Mouse (Mus musculus) CH12.LX (cell line): ENCODE measurements around the gene Prepl. TPM values are rescaled to one million over a fixed set of nuclear protein-coding genes. Genes with fewer than 3 reads are reported as not detected.

Source experiments
- DNase-seq: peaks from one replicate; pipeline ENCODE4 v3.0.0-alpha.2; 2013; ENCODE audit errors: extremely low read depth
- H3K27ac ChIP-seq: 2 replicates; pipeline ENCODE4 v1.5.1; 2012; ENCODE audit warnings: low read depth, mild to moderate bottlenecking, control low read depth, moderate library complexity; ENCODE audit not compliant: insufficient read depth
- H3K27me3 ChIP-seq: replicated peaks from 2 replicates; pipeline ENCODE3; 2012; ENCODE audit warnings: inconsistent platforms
- H3K36me3 ChIP-seq, 2 experiments: replicated peaks in 1 of 2; 2 replicates each; pipeline versions ENCODE3 to v1.6.1; 2012; ENCODE audit warnings: inconsistent platforms in 1 of 2, low read length in 1 of 2, mild to moderate bottlenecking in 1 of 2, mixed read lengths in 1 of 2, moderate library complexity in 1 of 2; ENCODE audit not compliant: control insufficient read depth in 1 of 2, insufficient read depth in 1 of 2
- H3K4me1 ChIP-seq, 2 experiments: 2 replicates each; pipeline ENCODE4 v1.6.1; 2012; ENCODE audit warnings: inconsistent platforms in 1 of 2, moderate library complexity in 1 of 2; ENCODE audit not compliant: insufficient read depth in 2 of 2, control insufficient read depth in 1 of 2
- H3K4me2 ChIP-seq: 2 replicates; pipeline ENCODE4 v1.6.1; 2012; ENCODE audit warnings: low read depth, mild to moderate bottlenecking, control low read depth; ENCODE audit not compliant: poor library complexity, insufficient read depth, severe bottlenecking
- H3K4me3 ChIP-seq, 3 experiments: fragments of 150-350 bp in 1 of 3; sonication (generic) in 1 of 3; replicated peaks in 1 of 3; 2 replicates each; pipeline versions ENCODE3 to v1.5.1; 2011 to 2012; ENCODE audit warnings: low read depth in 2 of 3, low read length in 2 of 3, mild to moderate bottlenecking in 2 of 3, moderate library complexity in 2 of 3, control low read depth in 1 of 3, improper control_type of control experiment in 1 of 3, inconsistent platforms in 1 of 3, mixed read lengths in 1 of 3; ENCODE audit not compliant: poor library complexity in 1 of 3
- H3K79me2 ChIP-seq: replicated peaks from 2 replicates; pipeline ENCODE4 v1.6.1; 2012; ENCODE audit warnings: mild to moderate bottlenecking, moderate library complexity; ENCODE audit not compliant: control insufficient read depth, poor library complexity, insufficient read depth, severe bottlenecking; ENCODE audit errors: extremely low read depth
- H3K9ac ChIP-seq: 2 replicates; pipeline ENCODE4 v1.6.1; 2012; ENCODE audit warnings: low read depth, mild to moderate bottlenecking, control low read depth, moderate library complexity; ENCODE audit not compliant: insufficient read depth
- H3K9me3 ChIP-seq: replicated peaks from 2 replicates; pipeline ENCODE3; 2012; ENCODE audit warnings: low read length, inconsistent platforms, mixed read lengths
- CHD1 ChIP-seq: IDR thresholded peaks from 2 replicates; pipeline ENCODE4 v1.6.1; 2012; ENCODE audit warnings: low read depth, low read length, improper control_type of control experiment, inconsistent platforms
- CHD2 ChIP-seq: IDR thresholded peaks from 2 replicates; pipeline ENCODE4 v1.6.1; 2011; ENCODE audit warnings: low read length, improper control_type of control experiment
- CTCF ChIP-seq, 2 experiments: IDR thresholded peaks in 1 of 2; conservative IDR thresholded peaks in 1 of 2; 2 replicates each; pipeline ENCODE4 v1.5.1; 2011 to 2012; ENCODE audit warnings: low read depth in 2 of 2, low read length in 2 of 2, improper control_type of control experiment in 1 of 2, inconsistent platforms in 1 of 2, mild to moderate bottlenecking in 1 of 2, moderate library complexity in 1 of 2
- ELF1 ChIP-seq: IDR thresholded peaks from 2 replicates; pipeline ENCODE4 v1.6.1; 2014; ENCODE audit warnings: low read depth, mild to moderate bottlenecking, inconsistent platforms, low read length, improper control_type of control experiment
- HCFC1 ChIP-seq: IDR thresholded peaks from 2 replicates; pipeline ENCODE4 v1.6.1; 2012; ENCODE audit warnings: low read depth, mild to moderate bottlenecking, inconsistent platforms, low read length, improper control_type of control experiment
- MAFK ChIP-seq: IDR thresholded peaks from 2 replicates; pipeline ENCODE4 v1.6.1; 2011; ENCODE audit warnings: low read length, improper control_type of control experiment; ENCODE audit not compliant: insufficient replicate concordance
- MAX ChIP-seq: IDR thresholded peaks from 2 replicates; pipeline ENCODE4 v1.6.1; 2011; ENCODE audit warnings: low read length, improper control_type of control experiment
- MEF2A ChIP-seq: IDR thresholded peaks from 2 replicates; pipeline ENCODE4 v1.6.1; 2014; ENCODE audit warnings: low read depth, mild to moderate bottlenecking, inconsistent platforms, low read length, improper control_type of control experiment, borderline replicate concordance
- NELFE ChIP-seq: IDR thresholded peaks from 2 replicates; pipeline ENCODE4 v1.6.1; 2011; ENCODE audit warnings: low read depth, low read length, improper control_type of control experiment
- PAX5 ChIP-seq: IDR thresholded peaks from 2 replicates; pipeline ENCODE4 v1.6.1; 2012; ENCODE audit warnings: low read length, inconsistent platforms, mixed read lengths
- POLR2A ChIP-seq: IDR thresholded peaks from 2 replicates; pipeline ENCODE4 v1.6.1; 2011; ENCODE audit warnings: low read depth, mild to moderate bottlenecking, improper control_type of control experiment, low read length
- POLR2AphosphoS2 ChIP-seq: IDR thresholded peaks from 2 replicates; pipeline ENCODE4 v1.6.1; 2011; ENCODE audit warnings: low read depth, low read length, improper control_type of control experiment
- TCF12 ChIP-seq: IDR thresholded peaks from 2 replicates; pipeline ENCODE4 v1.6.1; 2014; ENCODE audit warnings: low read depth, mild to moderate bottlenecking, inconsistent platforms, low read length, improper control_type of control experiment
- USF1 ChIP-seq: IDR thresholded peaks from 2 replicates; pipeline ENCODE4 v1.6.1; 2014; ENCODE audit warnings: low read depth, mild to moderate bottlenecking, inconsistent platforms, low read length, improper control_type of control experiment
- ZC3H11A ChIP-seq: IDR thresholded peaks from 2 replicates; pipeline ENCODE4 v1.6.1; 2012; ENCODE audit warnings: low read depth, mild to moderate bottlenecking, inconsistent platforms, low read length, improper control_type of control experiment
- ZKSCAN1 ChIP-seq: IDR thresholded peaks from 2 replicates; pipeline ENCODE4 v1.6.1; 2012; ENCODE audit warnings: low read depth, inconsistent platforms, low read length, improper control_type of control experiment, borderline replicate concordance
- ZMIZ1 ChIP-seq: IDR thresholded peaks from 2 replicates; pipeline ENCODE4 v1.6.1; 2012; ENCODE audit warnings: low read depth, mild to moderate bottlenecking, inconsistent platforms, low read length, improper control_type of control experiment
- ZNF384 ChIP-seq: IDR thresholded peaks from 2 replicates; pipeline ENCODE4 v1.6.1; 2012; ENCODE audit warnings: low read depth, low read length, improper control_type of control experiment, inconsistent platforms
- dilution Hi-C: fragments of 300-500 bp; cut with MboI; formaldehyde crosslinking; loops from 2 replicates; pipeline ENCODE4 v1.14.3; 2020; ENCODE audit warnings: low sequenced_read_pairs; ENCODE audit not compliant: extremely low pct_unique_long_range_greater_than_20kb, extremely low pct_ligation_motif_present
- in situ Hi-C: fragments of 300-500 bp; cut with MboI; formaldehyde crosslinking; loops from 3 replicates; pipeline ENCODE4 v1.14.3; 2019; ENCODE audit warnings: low sequenced_read_pairs, low pct_ligation_motif_present, low pct_unique_long_range_greater_than_20kb, mixed read lengths
- polyA plus RNA-seq: library from polyadenylated mRNA; unstranded; fragments of >175 nt; gene quantifications from 2 replicates; pipeline ENCODE4 v1.2.1, GENCODE M21; 2012; ENCODE audit warnings: low read depth; ENCODE audit not compliant: insufficient read length
- total RNA-seq, 2 experiments: library from RNA; depleted of rRNA; stranded (reverse); fragments of 300-350 nt in 1 of 2; fragments of >200 nt in 1 of 2; gene quantifications; 2 replicates each; pipeline ENCODE4 v1.2.3; 2012 to 2014

Prepl gene
- total and polyA plus RNA-seq, 3 experiments = 7.0 to 22.9 (median 8.5) TPM

DNA sequence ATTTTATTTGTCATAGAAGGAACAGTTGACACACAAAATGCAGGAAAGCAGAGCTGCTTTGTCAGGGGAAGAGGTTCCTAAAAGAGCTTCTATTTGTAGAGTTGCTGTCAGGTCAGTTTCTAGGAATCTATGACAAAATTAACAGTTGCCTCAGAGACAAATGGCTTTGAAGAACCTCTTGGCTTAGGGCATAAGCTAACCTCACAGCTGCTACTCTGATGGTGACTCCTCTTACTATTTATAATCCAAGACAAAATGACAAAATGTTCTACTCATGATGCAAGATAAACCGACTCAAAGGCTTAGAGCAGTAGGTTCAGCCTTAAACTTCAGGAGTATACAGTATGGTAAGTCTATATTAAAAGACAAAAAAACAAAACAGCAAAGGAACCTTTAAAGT is 3.5 kb downstream of the Prepl start:
- in situ Hi-C loops = no loop called here
- dilution Hi-C loops = no loop called here

DNA sequence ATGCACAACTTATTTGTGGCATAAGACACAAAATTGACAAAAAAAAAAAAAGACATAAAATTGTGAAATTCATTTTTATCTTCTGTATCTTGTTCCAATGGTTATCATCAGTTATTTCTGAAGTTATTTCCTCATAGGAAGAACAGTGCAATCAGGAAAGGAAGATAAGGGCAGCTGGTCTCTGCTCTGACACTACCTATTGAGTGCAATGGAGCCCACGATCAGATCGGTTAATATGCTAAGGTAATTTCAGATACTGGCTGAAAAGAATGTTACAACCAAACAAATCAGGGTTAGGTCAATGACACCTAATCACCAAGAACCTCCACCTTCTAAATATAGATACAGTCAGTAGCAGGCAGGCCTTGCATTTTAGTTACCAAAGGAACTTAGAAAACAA is 4.7 kb downstream of the Prepl start:
- Histone ChIP-seq H3K27ac (no peak overlapping the region), H3K4me1 (peaks cover 3 to 19% of the 10 kb centered on the region in 2 experiments; a peak in 3 of 4 replicates), H3K9ac (no peak overlapping the region), H3K27me3 (no peaks in the 10 kb centered on the region), H3K36me3 (peaks cover 8 to 19% of the 10 kb centered on the region in 2 experiments), H3K79me2 (no peaks in the 10 kb centered on the region), H3K9me3 (no peaks in the 10 kb centered on the region), H3K4me3 (no peak overlapping the region), H3K4me2 (no peak overlapping the region)
- dilution Hi-C loops (no loop called here), in situ Hi-C loops (no loop called here)
- no peak for DNase-seq
- TF ChIP-seq PAX5 (no peak), ZKSCAN1 (no peak), CTCF (conservative IDR thresholded peaks at IDR 0.05 in 1 of 2, IDR thresholded peaks at IDR 0.05 in 1 of 2; ENCODE audit: low read depth in 2 of 2, low read length in 2 of 2) (no peak)

More for the DNA sequence above, 3.5 kb downstream of the Prepl start:
- TF ChIP-seq PAX5 (no peak), MAFK (no peak), HCFC1 (no peak), MAX (no peak), TCF12 (no peak), POLR2AphosphoS2 (no peak), CHD1 (no peak), POLR2A (no peak), ZC3H11A (no peak), CHD2 (no peak), ZMIZ1 (no peak), ZNF384 (no peak), ELF1 (no peak), CTCF (conservative IDR thresholded peaks at IDR 0.05 in 1 of 2, IDR thresholded peaks at IDR 0.05 in 1 of 2; ENCODE audit: low read depth in 2 of 2, low read length in 2 of 2) (no peak)
- TF ChIP-seq, all 38 proteins: peak for 0
- Histone ChIP-seq H3K9me3 (no peaks in the 10 kb centered on the region), H3K27ac (no peak overlapping the region), H3K79me2 (no peaks in the 10 kb centered on the region), H3K27me3 (no peaks in the 10 kb centered on the region), H3K4me1 (peaks cover 4 to 24% of the 10 kb centered on the region in 2 experiments; a peak in 3 of 4 replicates), H3K9ac (no peak overlapping the region), H3K36me3 (peaks cover 5 to 12% of the 10 kb centered on the region in 2 experiments), H3K4me3 (no peak overlapping the region), H3K4me2 (no peak overlapping the region)
- no peak for DNase-seq

DNA sequence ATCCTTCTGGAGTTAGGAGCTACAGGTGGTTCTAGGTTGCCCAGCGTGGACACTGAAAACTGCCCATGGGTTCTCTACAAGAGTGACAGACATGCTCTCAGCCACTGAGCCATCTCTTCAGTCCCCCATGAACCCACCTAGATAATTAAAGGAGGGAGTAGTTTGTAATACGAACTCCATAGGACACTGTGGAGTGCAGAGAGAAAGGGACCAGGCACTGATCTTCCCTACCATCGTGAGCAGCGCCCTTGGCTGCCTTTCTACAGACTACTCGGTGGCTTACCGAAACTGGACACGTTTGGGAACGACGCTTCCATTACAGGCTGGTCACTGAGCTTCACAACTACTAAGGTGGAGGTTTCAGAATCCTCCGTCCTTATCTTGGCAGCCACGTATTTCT is 9.3 kb downstream of the Prepl start:
- H3K9ac ChIP-seq = no peak overlapping the region
- TF ChIP-seq ZNF384 = no peak
- TF ChIP-seq CTCF (conservative IDR thresholded peaks at IDR 0.05 in 1 of 2, IDR thresholded peaks at IDR 0.05 in 1 of 2; ENCODE audit: low read depth in 2 of 2, low read length in 2 of 2) = no peak
- no peak for TF ChIP-seq NELFE
- TF ChIP-seq MEF2A = no peak
- TF ChIP-seq HCFC1 = no peak
- TF ChIP-seq MAFK = no peak
- TF ChIP-seq USF1 = no peak
- TF ChIP-seq, all 38 proteins: peak for 0
- Histone ChIP-seq H3K27me3 (no peaks in the 10 kb centered on the region), H3K4me2 (no peak overlapping the region), H3K4me1 (no peaks in the 10 kb centered on the region), H3K79me2 (no peaks in the 10 kb centered on the region), H3K4me3 (no peak overlapping the region), H3K9me3 (no peaks in the 10 kb centered on the region), H3K36me3 (peaks cover 25 to 46% of the 10 kb centered on the region in 2 experiments), H3K27ac (no peak overlapping the region)
- dilution Hi-C loops = no loop called here
- no peak for DNase-seq
- in situ Hi-C loops = no loop called here
